Mouse (Mus musculus) testis, postnatal 14 days (tissue): ENCODE results near the gene Tnfrsf17.
A peak's percentile ranks its signal among the peaks of the same experiment; 100 is the strongest.
"Not testable (repeated sequence)": the region's sequence is repeated elsewhere in the genome, so short reads cannot be mapped to it uniquely, and the experiment has no call there.

ENCODE experiments used
- DNase-seq: peaks from one replicate; pipeline ENCODE4 v3.0.0; 2021; ENCODE audit warnings: low spot score

Tnfrsf17 gene

GRCm38 (mm10) chr16:11313512-11313911 lies at the start of gene Tnfrsf17:
Tnfrsf17 (plus strand) TSS chr16:11313812.
- DNase-seq: no peak

DNA sequence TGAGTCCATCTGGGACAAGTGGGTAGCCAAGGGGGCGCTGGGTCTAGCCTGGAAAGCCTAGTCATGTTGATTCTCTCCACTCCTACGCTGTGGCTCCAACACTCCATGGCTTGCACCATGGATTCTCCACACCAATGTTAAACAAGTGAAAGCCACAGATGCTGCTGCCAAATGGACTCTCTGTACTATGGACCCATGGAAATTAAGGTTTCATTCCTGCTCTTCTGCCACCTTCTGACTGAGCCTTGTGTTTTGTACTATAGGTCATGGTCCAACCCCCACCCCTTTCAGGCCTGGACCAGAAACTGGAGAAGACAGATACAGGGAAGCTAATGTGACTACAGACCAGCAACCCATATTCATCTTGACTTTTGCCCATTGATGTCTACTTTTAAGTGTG lies 47.1 kb upstream of the Tnfrsf17 start:
- no peak for DNase-seq

DNA sequence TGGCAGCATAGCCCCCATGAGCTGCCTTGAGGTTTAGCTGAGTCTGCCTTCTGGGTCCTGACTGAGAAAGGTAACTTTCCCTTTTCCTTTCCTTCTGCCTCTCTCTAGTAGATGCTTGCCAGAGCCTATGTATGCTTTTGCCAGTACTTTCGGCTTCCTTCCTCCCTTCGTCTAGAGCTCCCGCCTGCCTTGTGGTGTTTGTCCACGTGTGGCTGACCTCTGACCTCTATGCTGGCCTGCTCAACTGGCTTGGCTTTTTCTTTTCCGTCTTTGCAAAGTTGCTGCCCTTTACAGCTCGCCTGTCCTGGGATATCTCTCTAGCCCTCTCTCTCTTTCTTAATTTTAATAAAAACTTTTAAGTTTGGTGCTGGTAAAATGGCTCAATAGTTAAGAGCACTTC lies 43.8 kb upstream of the Tnfrsf17 start:
- DNase-seq: no peak

GRCm38 (mm10) chr16:11270642-11271041 lies 43.0 kb upstream of the Tnfrsf17 start:
- DNase-seq: no peak

- no peak for DNase-seq
Measured at GRCm38 (mm10) chr16:11271073-11271472, 42.5 kb upstream of the Tnfrsf17 start.

GRCm38 (mm10) chr16:11276888-11277287 lies 36.7 kb upstream of the Tnfrsf17 start:
- no peak for DNase-seq

- no peak for DNase-seq
Measured at GRCm38 (mm10) chr16:11278778-11279177, 34.8 kb upstream of the Tnfrsf17 start.

- DNase-seq: no peak
Measured at GRCm38 (mm10) chr16:11282655-11283232, 30.9 kb upstream of the Tnfrsf17 start.

DNA sequence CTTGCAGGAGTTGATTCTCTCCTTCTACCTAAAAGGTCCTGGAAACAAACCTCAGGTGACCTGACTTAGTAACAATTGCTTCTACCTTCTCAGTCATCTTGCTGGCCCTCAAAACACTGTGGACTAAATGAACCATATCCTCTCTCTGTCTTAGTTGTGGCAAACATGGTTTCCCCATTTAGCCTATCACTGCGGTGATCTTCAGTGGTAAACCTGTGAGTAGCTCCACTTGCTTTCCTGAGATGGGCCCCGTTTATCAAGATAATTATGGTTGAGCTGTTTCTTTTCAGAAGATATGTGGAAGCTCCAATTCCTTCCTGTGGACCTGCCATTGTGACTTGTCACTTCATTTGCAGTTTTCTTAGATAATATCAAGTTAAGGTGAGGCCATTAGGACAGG lies 28.7 kb upstream of the Tnfrsf17 start:
- DNase-seq: no peak

DNA sequence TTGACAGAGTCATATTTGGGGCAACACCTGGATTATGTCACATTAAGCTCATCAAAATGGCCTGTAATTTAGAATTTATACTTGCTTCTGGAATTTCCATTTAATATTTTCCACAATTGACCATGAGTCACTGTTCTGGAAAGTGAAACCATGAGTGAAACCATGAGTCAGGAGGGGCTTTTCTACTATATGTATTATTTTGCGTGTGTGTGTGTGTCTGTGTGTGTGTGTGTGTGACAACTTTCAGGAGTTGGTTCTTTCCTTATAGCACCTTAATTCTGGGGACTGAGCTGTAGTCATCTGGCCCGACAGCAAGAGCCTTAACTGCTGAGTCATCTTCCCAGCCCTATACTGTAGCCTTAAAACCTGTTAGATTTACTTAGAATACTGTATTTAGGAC lies 27.7 kb upstream of the Tnfrsf17 start:
- no peak for DNase-seq

GRCm38 (mm10) chr16:11288873-11289272 lies 24.7 kb upstream of the Tnfrsf17 start:
- DNase-seq: not testable (repeated sequence)

DNA sequence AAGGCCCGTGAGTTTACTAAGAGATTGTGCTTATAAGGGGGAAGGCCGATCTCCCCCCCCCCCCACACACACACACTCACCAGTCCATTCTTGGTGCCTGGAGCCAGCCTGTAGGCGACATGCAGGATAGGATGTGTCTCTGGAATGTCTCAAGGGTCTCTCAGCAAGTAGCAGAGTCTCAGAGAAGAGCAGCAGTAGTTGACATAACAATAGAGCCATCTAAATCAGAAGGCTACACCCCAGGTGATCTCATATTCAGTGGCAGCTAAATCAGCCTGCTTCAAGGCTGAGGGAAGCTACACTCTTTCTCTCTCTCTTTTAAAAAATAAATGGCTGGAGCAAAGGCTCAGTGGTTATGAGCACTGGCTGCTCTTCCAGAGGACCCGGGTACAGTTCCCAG lies 18.0 kb upstream of the Tnfrsf17 start:
- not testable (repeated sequence) for DNase-seq

DNA sequence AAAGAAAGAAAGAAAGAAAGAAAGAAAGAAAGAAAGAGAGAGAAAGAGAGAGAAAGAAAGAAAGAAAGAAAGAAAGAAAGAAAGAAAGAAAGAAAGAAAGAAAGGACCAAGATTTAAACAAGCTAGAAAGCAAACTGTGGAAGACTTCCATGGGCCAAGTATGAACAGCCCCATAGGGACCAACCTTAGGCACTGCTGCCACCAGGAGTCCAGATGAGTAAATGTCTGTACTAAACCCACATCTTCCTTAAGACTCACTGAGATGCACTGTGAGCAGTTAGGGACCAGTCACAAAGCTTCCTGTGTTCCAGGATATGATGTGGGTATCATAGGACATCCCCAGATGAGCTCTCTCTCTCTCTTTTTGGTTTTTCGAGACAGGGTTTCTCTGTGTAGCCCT lies 15.9 kb upstream of the Tnfrsf17 start:
- not testable (repeated sequence) for DNase-seq

DNA sequence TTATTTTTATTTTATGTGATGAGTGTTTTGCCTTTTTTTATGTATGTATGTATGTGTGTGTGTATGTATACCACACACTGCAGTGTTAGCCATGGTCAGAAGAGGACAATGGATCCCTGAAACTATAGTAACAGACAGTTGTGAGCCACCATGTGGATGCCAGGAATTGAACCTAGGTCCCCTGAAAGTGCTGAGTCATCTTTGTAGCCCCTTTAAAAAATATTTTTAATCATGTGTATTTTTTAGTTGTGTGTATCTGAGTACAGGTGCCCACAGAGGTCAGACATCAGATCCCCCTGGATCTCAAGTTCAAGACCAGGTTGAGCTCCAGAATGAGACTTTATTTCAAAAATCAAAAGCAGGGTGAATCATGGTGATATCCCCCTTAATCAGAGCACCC lies 9.9 kb upstream of the Tnfrsf17 start:
- DNase-seq: no peak

- DNase-seq: no peak
Measured at GRCm38 (mm10) chr16:11305531-11305930, 8.1 kb upstream of the Tnfrsf17 start.

GRCm38 (mm10) chr16:11315786-11316320 lies 2.2 kb downstream of the Tnfrsf17 start:
- DNase-seq: no peak

- no peak for DNase-seq
Measured at GRCm38 (mm10) chr16:11316748-11317147, 3.1 kb downstream of the Tnfrsf17 start.

- no peak for DNase-seq
Measured at GRCm38 (mm10) chr16:11317324-11317723, 3.7 kb downstream of the Tnfrsf17 start.

DNA sequence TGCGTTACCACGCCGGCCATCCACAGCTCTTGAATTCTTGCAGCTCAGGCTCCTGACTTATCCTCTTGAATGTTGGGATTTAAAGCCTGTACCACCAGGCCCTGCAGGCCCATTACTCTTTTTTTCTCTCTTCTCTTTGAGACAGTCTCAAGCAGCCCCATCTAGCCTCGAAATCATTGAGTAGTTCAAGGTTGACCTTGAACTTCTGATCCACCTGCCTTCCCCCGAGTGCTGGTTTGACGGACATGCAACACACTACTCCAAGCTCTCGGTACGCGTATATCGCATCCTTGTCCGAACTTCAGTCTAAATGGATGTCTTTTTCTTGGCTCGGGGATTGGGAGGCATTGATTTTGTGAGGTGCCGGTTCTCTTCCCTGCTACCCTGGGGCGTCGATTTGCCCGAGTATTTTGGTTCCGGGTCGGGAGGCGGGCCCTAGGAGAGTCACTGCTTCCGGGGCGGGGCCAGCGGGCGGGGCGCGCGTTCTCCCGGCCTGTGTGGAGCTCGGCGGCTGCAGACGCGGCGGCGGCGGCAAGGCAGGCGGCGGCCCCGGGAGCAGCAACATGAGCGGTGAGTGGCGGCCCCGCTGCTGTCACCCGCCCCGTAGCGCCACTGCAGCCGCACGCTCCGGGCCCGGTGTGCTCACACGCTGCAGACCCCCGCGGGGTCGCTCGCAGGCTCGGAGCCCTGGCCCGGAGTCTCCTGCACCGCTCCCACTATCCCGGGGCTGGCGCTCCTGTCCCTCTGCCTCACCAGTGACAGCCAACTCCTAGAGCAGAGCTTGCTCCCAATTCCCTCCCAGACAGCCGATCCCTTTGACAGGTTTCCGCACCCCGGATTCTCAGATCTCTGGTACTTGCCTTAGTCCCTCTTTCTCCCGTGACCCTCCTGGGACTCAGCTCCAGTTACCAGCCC lies 9.1 kb downstream of the Tnfrsf17 start, which contains the start of gene Snx29:
Gene Snx29, plus strand, starts transcription at position 500 of the 915 bp plus-strand sequence.
- DNase-seq: peak; percentile 91

DNA sequence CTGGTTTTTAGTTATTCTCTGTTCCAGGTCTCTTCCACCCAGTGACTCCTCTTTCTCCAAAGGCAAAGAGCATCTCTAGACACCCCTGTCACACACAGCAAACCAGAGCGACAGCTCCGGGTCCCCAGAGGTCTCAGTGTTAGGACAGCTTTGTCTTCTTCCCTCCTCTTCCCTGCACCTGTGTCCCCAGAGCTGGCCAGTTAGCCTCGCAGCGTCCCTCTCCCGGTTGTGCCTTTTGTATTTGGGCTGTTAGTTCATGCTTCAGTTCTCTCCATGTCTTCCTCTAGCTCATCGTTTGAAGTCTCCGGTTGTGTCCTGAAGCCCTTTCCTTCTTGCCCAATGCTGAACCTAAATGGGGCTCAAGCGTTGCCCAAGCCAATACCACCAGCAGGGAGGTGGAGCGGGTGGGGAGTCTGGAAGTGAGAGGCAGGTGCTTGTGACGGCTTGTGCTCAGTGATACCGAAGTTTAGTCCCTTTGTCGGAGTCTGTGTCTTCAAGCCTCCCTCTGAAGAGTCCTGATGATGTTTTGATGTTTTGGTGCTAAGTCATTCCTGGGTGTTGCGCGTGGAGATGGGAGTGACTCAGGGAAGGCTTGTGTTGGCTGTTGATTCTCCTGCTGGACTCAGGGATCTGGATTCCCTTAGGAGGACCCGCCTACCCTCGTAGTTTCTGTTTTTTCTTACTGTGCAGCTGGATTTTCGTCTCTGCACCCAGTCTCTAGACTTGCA lies 9.9 kb downstream of the Tnfrsf17 start:
- no peak for DNase-seq

GRCm38 (mm10) chr16:11330081-11330800 lies 16.6 kb downstream of the Tnfrsf17 start:
- DNase-seq: no peak

GRCm38 (mm10) chr16:11331030-11331429 lies 17.4 kb downstream of the Tnfrsf17 start:
- DNase-seq: no peak
